Mouse (Mus musculus): ENCODE results near the gene Ciita. TPM values are rescaled to one million over a fixed set of nuclear protein-coding genes. Genes with fewer than 3 reads are reported as not detected.

Gene Ciita
- polyA plus RNA-seq, 1 experiment from 2014 or later: 1.4 TPM

DNA sequence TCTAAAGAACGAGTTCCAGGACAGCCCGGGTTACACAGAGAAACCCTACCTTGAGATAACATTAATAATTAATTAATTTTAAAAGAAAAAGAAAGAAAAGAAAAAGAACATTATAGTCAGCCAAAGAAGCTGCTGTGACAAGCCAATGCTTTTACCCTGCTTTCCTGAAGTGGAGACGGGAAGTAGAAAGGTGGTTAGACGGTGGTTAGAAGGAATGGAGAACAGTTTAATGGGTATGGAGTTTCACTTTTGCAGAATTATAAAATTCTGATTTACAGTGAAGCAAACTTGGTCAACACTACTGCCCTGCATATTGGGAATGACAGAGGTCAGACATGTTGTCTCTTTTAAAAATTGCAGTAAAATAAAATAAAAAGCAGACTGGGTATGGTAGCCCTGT is 38.1 kb upstream of the Ciita start:
- ATAC-seq (no peak), DNase-seq (ENCODE audit: low spot score) (no peak)
- TF ChIP-seq CTCF (IDR thresholded peaks at IDR 0.05) (no peak), EP300 (IDR thresholded peaks at IDR 0.05) (no peak)
- WGBS: 83% methylated on average over 4 of the region's 4 CpGs
- Histone ChIP-seq H3K27me3 (replicated peaks; ENCODE audit: insufficient read depth, low read length) (no peaks in the 10 kb centered on the region), H3K4me2 (replicated peaks; ENCODE audit: low read depth, low read length) (no peak overlapping the region), H3K36me3 (ENCODE audit: insufficient read depth, low read length) (no peaks in the 10 kb centered on the region), H3K9me3 (ENCODE audit: low read length) (no peaks in the 10 kb centered on the region), H3K4me3 (ENCODE audit: low read depth, low read length) (no peak overlapping the region), H3K4me1 (ENCODE audit: insufficient read depth, low read depth, low read length) (no peaks in the 10 kb centered on the region), H3K27ac (ENCODE audit: low read length) (no peak overlapping the region), H3K9ac (replicated peaks; ENCODE audit: low read depth) (no peak overlapping the region)

DNA sequence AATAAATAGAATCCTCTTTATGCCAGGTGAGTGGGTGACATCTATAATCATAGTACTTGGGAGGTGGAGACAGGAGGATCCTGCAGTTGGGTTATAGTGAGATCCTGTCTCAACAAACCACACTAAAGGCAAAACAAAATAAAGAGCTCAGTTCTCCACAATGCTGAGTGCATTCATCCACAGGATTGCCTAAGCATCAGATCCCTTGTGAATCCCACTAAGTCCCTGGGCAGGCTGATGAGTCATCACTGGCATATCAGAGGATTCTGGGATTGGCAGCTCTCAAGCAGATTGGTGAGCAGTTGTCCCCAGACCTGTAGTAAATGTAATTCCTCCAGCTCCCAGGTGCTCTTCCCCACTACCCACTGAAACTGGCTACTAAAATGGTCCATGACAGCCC is 36.1 kb upstream of the Ciita start:
- no peak overlapping the region for H3K27ac ChIP-seq (ENCODE audit: low read length)
- no peaks in the 10 kb centered on the region for H3K27me3 ChIP-seq (replicated peaks; ENCODE audit: insufficient read depth, low read length)
- no peaks in the 10 kb centered on the region for H3K9me3 ChIP-seq (ENCODE audit: low read length)
- no peak for TF ChIP-seq CTCF (IDR thresholded peaks at IDR 0.05)
- TF ChIP-seq EP300 (IDR thresholded peaks at IDR 0.05): no peak
- H3K4me2 ChIP-seq (replicated peaks; ENCODE audit: low read depth, low read length): no peak overlapping the region
- ATAC-seq: no peak
- H3K36me3 ChIP-seq (ENCODE audit: insufficient read depth, low read length): no peaks in the 10 kb centered on the region
- H3K4me1 ChIP-seq (ENCODE audit: insufficient read depth, low read depth, low read length): peaks cover 3% of the 10 kb centered on the region; the same call in 1 of the 2 replicates
- no peak overlapping the region for H3K4me3 ChIP-seq (ENCODE audit: low read depth, low read length)
- H3K9ac ChIP-seq (replicated peaks; ENCODE audit: low read depth): no peak overlapping the region
- no peak for DNase-seq (ENCODE audit: low spot score)

DNA sequence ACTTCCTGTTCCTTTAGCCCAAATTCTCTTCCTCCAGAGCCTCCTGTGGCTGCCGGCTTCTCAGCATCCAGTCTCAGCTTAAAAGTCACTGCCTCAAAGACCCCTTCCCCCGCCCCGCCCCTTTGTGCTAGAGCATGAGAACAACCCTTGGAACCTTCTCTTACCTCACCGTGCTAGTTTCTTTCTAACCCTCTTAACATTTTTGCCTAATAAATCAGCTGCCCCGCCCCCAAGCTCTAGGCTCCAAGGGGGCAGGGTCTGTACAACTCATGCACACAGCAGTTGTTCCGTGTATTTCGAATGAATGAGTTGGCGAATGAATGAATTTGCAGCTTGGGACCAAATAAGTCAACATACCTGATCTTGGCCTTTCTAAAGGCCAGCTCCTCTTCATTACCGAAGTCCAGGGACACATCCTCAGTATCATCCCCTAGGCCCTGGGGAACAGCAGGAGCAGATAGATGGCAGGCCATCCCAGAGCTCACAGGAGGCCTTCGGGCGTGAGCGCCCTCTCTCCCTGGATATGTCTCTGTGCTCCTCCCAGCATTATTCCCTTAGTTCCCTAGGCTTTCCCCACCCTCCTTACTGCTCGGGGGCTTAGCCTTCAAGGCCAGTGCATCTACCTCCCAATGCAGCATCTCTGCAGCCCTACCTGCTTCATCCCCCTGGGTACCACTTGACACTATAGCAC is 33.1 kb upstream of the Ciita start:
- Histone ChIP-seq H3K9ac (replicated peaks; ENCODE audit: low read depth) (no peak overlapping the region), H3K27ac (ENCODE audit: low read length) (no peak overlapping the region)

DNA sequence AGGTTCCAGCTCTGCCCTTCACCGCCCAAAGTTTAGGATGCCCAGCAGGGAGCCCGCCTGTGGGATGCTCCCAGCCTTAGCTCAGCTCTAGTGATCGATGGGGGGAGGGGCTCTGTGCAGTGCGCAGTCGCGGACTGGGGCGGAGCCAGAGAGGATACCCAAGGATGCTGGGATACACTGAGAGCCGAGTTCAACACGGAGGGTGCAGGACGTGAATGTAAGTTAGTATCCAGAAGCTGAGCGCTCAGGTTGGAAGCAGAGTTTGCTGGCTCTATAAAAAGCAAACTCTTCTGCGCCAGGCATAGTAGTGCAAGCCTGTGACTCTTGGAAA is 32.6 kb upstream of the Ciita start, which contains the start of gene Tvp23a:
Tvp23a (minus strand) TSS at position 99 of the 331 bp plus-strand sequence.
- Histone ChIP-seq H3K4me2 (replicated peaks; ENCODE audit: low read depth, low read length) (peak within 1 kb of the TSS; percentile 33), H3K9ac (replicated peaks; ENCODE audit: low read depth) (no peak within 1 kb of the TSS), H3K27me3 (replicated peaks; ENCODE audit: insufficient read depth, low read length) (no peaks in the 10 kb centered on the region), H3K9me3 (ENCODE audit: low read length) (no peaks in the 10 kb centered on the region), H3K4me3 (ENCODE audit: low read depth, low read length) (no peak within 1 kb of the TSS), H3K36me3 (ENCODE audit: insufficient read depth, low read length) (no peaks in the 10 kb centered on the region), H3K27ac (ENCODE audit: low read length) (no peak within 1 kb of the TSS), H3K4me1 (ENCODE audit: insufficient read depth, low read depth, low read length) (peaks cover 10% of the 10 kb centered on the region; the same call in 1 of the 2 replicates)
- whole genome bisulfite sequencing: 13% methylated on average over 12 of the region's 12 CpGs
- DNase-seq (ENCODE audit: low spot score) (peak; percentile 56), ATAC-seq (peak; percentile 46; the same call in 1 of the 2 replicates)
- TF ChIP-seq EP300 (IDR thresholded peaks at IDR 0.05) (no peak), CTCF (IDR thresholded peaks at IDR 0.05) (no peak)

More for the DNA sequence above, 33.1 kb upstream of the Ciita start:
- ATAC-seq: peak; percentile 37
- WGBS: 24% methylated on average over 13 of the region's 13 CpGs
- Histone ChIP-seq H3K4me2 (replicated peaks; ENCODE audit: low read depth, low read length) (peak overlapping the region; percentile 33), H3K4me1 (ENCODE audit: insufficient read depth, low read depth, low read length) (peaks cover 5% of the 10 kb centered on the region; the same call in 1 of the 2 replicates), H3K4me3 (ENCODE audit: low read depth, low read length) (no peak overlapping the region), H3K36me3 (ENCODE audit: insufficient read depth, low read length) (no peaks in the 10 kb centered on the region), H3K9me3 (ENCODE audit: low read length) (no peaks in the 10 kb centered on the region), H3K27me3 (replicated peaks; ENCODE audit: insufficient read depth, low read length) (no peaks in the 10 kb centered on the region)
- no peak for TF ChIP-seq CTCF (IDR thresholded peaks at IDR 0.05)
- no peak for TF ChIP-seq EP300 (IDR thresholded peaks at IDR 0.05)
- DNase-seq (ENCODE audit: low spot score): peak; percentile 23

DNA sequence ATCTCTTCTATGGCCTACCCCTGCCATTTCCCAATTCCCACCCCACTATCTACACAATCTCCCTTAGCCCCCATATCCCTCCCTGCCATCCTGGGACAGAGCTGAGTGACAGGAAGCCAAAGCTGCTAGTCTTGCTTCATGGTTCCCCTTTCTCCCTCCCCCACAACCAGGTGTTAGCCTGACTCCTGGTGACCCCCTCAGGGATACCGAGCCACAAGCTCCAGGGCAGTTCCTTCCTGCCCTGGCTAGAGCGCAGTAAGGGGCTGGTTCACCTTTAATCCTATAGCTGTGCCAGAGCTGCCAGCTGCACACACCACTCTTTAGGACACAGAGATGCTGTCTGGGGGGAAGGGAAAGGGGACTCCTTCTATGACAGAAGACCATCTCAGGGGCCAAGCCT is 32.1 kb upstream of the Ciita start:
- Histone ChIP-seq H3K4me1 (ENCODE audit: insufficient read depth, low read depth, low read length) (peaks cover 15% of the 10 kb centered on the region; the same call in 1 of the 2 replicates), H3K4me3 (ENCODE audit: low read depth, low read length) (no peak overlapping the region), H3K9ac (replicated peaks; ENCODE audit: low read depth) (no peak overlapping the region), H3K36me3 (ENCODE audit: insufficient read depth, low read length) (no peaks in the 10 kb centered on the region), H3K27me3 (replicated peaks; ENCODE audit: insufficient read depth, low read length) (no peaks in the 10 kb centered on the region), H3K9me3 (ENCODE audit: low read length) (no peaks in the 10 kb centered on the region), H3K4me2 (replicated peaks; ENCODE audit: low read depth, low read length) (no peak overlapping the region), H3K27ac (ENCODE audit: low read length) (no peak overlapping the region)
- TF ChIP-seq CTCF (IDR thresholded peaks at IDR 0.05) (no peak), EP300 (IDR thresholded peaks at IDR 0.05) (no peak)
- DNase-seq (ENCODE audit: low spot score) (no peak), ATAC-seq (no peak)
- WGBS: 56% methylated on average over 2 of the region's 2 CpGs

DNA sequence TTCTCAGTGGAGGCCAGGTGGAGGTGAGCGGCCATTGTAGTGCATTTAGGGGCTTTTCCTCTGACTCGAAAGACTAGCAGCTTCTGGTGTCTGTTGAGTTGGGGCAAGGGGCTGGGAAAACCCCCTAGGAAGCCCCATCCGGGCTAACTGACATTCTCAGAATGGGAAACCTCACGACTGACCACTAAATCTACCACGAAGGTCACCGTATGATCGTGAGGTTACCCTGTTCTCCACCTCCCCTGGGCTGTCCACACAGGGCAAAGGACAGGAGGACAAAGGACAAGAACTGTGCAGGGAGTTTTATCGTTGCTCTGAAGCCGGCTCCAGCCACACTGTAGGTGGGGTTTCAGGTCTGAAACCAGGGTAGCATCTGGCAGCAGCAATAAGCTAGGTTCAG is 30.9 kb upstream of the Ciita start:
- DNase-seq (ENCODE audit: low spot score) (no peak), ATAC-seq (no peak)
- Histone ChIP-seq H3K27ac (ENCODE audit: low read length) (no peak overlapping the region), H3K4me2 (replicated peaks; ENCODE audit: low read depth, low read length) (no peak overlapping the region), H3K9me3 (ENCODE audit: low read length) (no peaks in the 10 kb centered on the region), H3K36me3 (ENCODE audit: insufficient read depth, low read length) (no peaks in the 10 kb centered on the region), H3K4me1 (ENCODE audit: insufficient read depth, low read depth, low read length) (peaks cover 22% of the 10 kb centered on the region; the same call in 1 of the 2 replicates), H3K27me3 (replicated peaks; ENCODE audit: insufficient read depth, low read length) (no peaks in the 10 kb centered on the region), H3K4me3 (ENCODE audit: low read depth, low read length) (no peak overlapping the region), H3K9ac (replicated peaks; ENCODE audit: low read depth) (no peak overlapping the region)
- 84% methylated on average over 9 of the region's 9 CpGs for WGBS
- TF ChIP-seq CTCF (IDR thresholded peaks at IDR 0.05) (no peak), EP300 (IDR thresholded peaks at IDR 0.05) (no peak)
